Mouse (Mus musculus) neural tube, embryonic 15.5 days (tissue): ENCODE results near the gene Igsf3. TPM values are rescaled to one million over a fixed set of nuclear protein-coding genes. Genes with fewer than 3 reads are reported as not detected.

Experiments used
- ATAC-seq: fragments of 200-750 bp; cut with Nextera tagmentation; 2 replicates; pipeline ENCODE4 v1.8.0; 2017; ENCODE audit warnings: mild to moderate bottlenecking, moderate TSS enrichment, moderate library complexity; ENCODE audit not compliant: low FRiP score
- H3K27ac ChIP-seq: fragments of 300-500 bp; sonication (generic); replicated peaks from 2 replicates; pipeline ENCODE4 v1.5.1; 2015; ENCODE audit warnings: mild to moderate bottlenecking, inconsistent platforms
- H3K27me3 ChIP-seq: fragments of 300-500 bp; sonication (generic); replicated peaks from 2 replicates; pipeline ENCODE4 v1.6.1; 2015; ENCODE audit warnings: inconsistent platforms
- H3K36me3 ChIP-seq: fragments of 300-500 bp; sonication (generic); 2 replicates; pipeline ENCODE4 v1.6.1; 2015; ENCODE audit warnings: inconsistent platforms
- H3K4me1 ChIP-seq: fragments of 300-500 bp; sonication (generic); 2 replicates; pipeline ENCODE4 v1.6.1; 2015; ENCODE audit warnings: inconsistent platforms
- H3K4me2 ChIP-seq: fragments of 300-500 bp; sonication (generic); 2 replicates; pipeline ENCODE4 v1.6.1; 2015; ENCODE audit warnings: inconsistent platforms, mild to moderate bottlenecking, moderate library complexity
- H3K4me3 ChIP-seq: fragments of 300-500 bp; sonication (generic); replicated peaks from 2 replicates; pipeline ENCODE4 v1.5.1; 2015; ENCODE audit warnings: mild to moderate bottlenecking, inconsistent platforms
- H3K9ac ChIP-seq: fragments of 300-500 bp; sonication (generic); replicated peaks from 2 replicates; pipeline ENCODE4 v1.6.1; 2015; ENCODE audit warnings: mild to moderate bottlenecking, inconsistent platforms
- H3K9me3 ChIP-seq: fragments of 300-500 bp; sonication (generic); replicated peaks from 2 replicates; pipeline ENCODE4 v1.6.1; 2016; ENCODE audit warnings: inconsistent platforms
- WGBS: fragments of 180-500 bp; shearing (Covaris S2); methylation state at CpG from one replicate; pipeline ENCODE4 v1.1.7; 2015; ENCODE audit warnings: mixed read lengths; 5-methylcytosine and 5-hydroxymethylcytosine counted together
- polyA plus RNA-seq: library from polyadenylated mRNA; unstranded; fragments of >200 nt; fragmentation: Nextera tagmentation; extraction: Ambion mirVana; gene quantifications from 2 replicates; pipeline ENCODE4 v1.2.1, GENCODE M21; 2015

Gene Igsf3
- polyA plus RNA-seq, 1 experiment from 2014 or later: 89.7 TPM

GRCm38 (mm10) chr3:101430755-101431115 is 53.9 kb downstream of the Igsf3 start:
- Histone ChIP-seq H3K9ac (no peak overlapping the region), H3K4me3 (no peak overlapping the region), H3K27ac (no peak overlapping the region), H3K27me3 (no peaks in the 10 kb centered on the region), H3K36me3 (peaks cover 45% of the 10 kb centered on the region), H3K4me2 (no peak overlapping the region), H3K9me3 (no peaks in the 10 kb centered on the region), H3K4me1 (peaks cover under 1% of the 10 kb centered on the region; the same call in 1 of the 2 replicates)
- 81% methylated on average over 2 of the region's 2 CpGs for WGBS
- no peak for ATAC-seq

DNA sequence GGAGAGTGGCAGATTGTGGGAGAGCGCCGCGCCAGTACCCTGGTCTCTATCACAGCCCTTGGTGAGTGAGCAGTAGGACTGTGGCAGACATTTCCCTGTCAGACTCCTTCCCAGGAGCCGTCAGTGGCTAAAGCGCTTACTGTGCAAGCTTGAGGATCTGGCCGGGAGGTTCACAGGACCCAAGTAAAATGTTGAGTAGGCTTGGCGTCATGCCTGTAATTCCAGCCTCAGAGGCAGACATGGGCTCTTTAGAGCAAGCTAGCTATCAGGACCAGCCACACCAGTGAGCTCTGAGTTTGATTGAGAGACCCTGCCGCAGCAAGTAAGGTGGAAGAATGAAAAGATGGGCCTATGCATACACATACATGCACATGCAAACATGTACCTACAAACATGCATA is 58.8 kb downstream of the Igsf3 start:
- Histone ChIP-seq H3K9ac (no peak overlapping the region), H3K36me3 (peaks cover 56% of the 10 kb centered on the region), H3K27ac (no peak overlapping the region), H3K4me2 (no peak overlapping the region), H3K4me1 (peaks cover 6% of the 10 kb centered on the region; the same call in 1 of the 2 replicates), H3K27me3 (no peaks in the 10 kb centered on the region), H3K9me3 (no peaks in the 10 kb centered on the region), H3K4me3 (no peak overlapping the region)
- ATAC-seq: no peak
- 92% methylated on average over 8 of the region's 8 CpGs for WGBS

- peaks cover 6% of the 10 kb centered on the region; the same call in 1 of the 2 replicates for H3K4me1 ChIP-seq
- H3K27ac ChIP-seq: 0 out of 2 replicates have a peak overlapping the region, but pooled peaks have one; percentile 43
- peaks cover 57% of the 10 kb centered on the region for H3K36me3 ChIP-seq
- 75% methylated on average over 4 of the region's 4 CpGs for WGBS
- no peak overlapping the region for H3K9ac ChIP-seq
- no peak overlapping the region for H3K4me2 ChIP-seq
- ATAC-seq: no peak
- H3K27me3 ChIP-seq: no peaks in the 10 kb centered on the region
- no peaks in the 10 kb centered on the region for H3K9me3 ChIP-seq
- no peak overlapping the region for H3K4me3 ChIP-seq
These were observed 59.6 kb downstream of the Igsf3 start for GRCm38 (mm10) chr3:101436469-101436868.

DNA sequence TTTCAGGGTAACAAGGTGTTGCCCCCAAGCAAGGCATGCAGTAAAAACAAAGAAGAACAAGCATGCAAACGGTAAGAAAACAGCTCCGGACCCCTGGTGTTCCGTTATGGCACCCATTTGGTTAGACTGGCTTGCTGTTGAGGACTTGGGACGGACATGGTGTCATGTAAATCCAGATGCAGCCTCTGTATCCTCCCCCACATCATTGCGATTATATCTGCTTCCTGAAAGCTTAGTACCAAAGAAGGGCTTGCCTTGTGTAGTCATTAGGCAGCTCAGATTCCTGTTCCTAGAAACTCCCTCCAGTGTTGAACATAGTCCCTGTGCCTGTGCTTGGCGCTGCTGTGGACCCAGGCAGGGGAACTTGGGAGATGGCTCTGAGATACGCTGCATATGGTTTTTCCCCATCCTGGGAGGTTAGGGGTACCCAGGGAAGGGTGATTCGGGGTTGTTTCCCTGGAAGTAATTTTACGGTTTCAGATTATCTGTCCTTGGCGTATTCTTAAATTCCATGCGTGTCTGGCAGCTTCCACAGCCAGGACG is 60.2 kb downstream of the Igsf3 start:
- Histone ChIP-seq H3K4me2 (no peak overlapping the region), H3K9ac (no peak overlapping the region), H3K9me3 (no peaks in the 10 kb centered on the region), H3K36me3 (peaks cover 51% of the 10 kb centered on the region), H3K4me1 (peaks cover 6% of the 10 kb centered on the region; the same call in 1 of the 2 replicates), H3K27ac (0 out of 2 replicates have a peak overlapping the region, but pooled peaks have one; percentile 43), H3K4me3 (no peak overlapping the region), H3K27me3 (no peaks in the 10 kb centered on the region)
- ATAC-seq: 0 out of 2 replicates have a peak, but pooled peaks have one; percentile 40
- WGBS: 63% methylated on average over 12 of the region's 12 CpGs

DNA sequence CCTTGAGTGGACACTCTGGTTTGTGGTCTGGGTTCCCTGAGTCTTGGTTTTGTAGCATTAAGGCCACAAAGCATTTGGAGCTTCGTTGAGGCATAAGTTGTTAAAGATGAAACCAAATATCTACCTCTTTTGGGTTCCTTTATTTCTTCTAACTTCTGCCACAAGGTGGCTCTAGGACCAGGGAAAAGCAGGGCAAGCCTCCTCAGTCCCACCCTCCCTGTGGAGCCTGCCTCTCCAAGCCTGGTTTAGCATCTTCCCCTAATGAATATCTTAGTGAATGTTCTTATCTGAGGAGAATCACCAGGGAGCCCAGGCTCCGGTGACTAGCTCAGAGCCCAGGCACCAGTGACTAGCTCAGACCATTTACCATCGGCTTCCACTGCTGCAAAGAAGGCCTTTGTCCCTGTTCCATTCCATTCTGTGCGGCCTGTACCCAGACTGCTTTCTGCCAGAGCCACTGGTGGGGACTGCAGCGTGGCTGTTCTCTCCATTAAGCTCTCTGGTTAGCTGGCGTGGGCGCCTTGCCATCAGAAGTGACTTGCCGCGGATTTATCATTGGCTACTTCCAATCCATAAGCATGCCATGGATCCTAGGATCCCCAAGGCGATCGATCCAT is 66.5 kb downstream of the Igsf3 start:
- H3K4me1 ChIP-seq: peaks cover 21% of the 10 kb centered on the region
- 0 out of 2 replicates have a peak overlapping the region, but pooled peaks have one; percentile 2 for H3K9ac ChIP-seq
- H3K4me3 ChIP-seq: no peak overlapping the region
- peaks cover 27% of the 10 kb centered on the region for H3K36me3 ChIP-seq
- no peaks in the 10 kb centered on the region for H3K9me3 ChIP-seq
- no peaks in the 10 kb centered on the region for H3K27me3 ChIP-seq
- H3K27ac ChIP-seq: peak overlapping the region; percentile 56
- H3K4me2 ChIP-seq: no peak overlapping the region
- ATAC-seq: no peak; the same call in 1 of the 2 replicates
- WGBS: 73% methylated on average over 11 of the region's 11 CpGs

DNA sequence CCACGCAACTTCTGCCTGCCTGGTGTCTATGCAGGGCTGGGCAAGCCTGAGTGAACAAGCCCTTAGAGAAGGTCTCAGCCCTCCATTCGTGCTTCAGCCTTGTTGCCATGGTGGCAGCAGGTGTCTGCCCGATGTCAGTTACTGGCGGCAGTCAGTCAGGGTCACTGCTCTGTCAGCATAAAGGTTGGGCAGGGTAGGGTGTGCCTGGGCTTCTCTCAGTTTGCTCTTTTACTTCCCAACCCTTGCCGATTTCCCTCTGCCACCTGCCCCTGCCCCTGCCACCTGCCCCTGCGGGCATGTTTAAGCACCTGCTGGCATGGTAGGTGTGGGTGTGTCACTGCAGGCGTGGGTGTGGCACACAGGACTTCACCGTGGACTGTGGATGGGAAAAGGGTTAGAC is 67.6 kb downstream of the Igsf3 start:
- Histone ChIP-seq H3K27me3 (no peaks in the 10 kb centered on the region), H3K4me2 (no peak overlapping the region), H3K27ac (0 out of 2 replicates have a peak overlapping the region, but pooled peaks have one; percentile 2), H3K9me3 (no peaks in the 10 kb centered on the region), H3K36me3 (peaks cover 17% of the 10 kb centered on the region), H3K9ac (no peak overlapping the region), H3K4me1 (peaks cover 21% of the 10 kb centered on the region), H3K4me3 (no peak overlapping the region)
- WGBS: 81% methylated on average over 8 of the region's 8 CpGs
- no peak for ATAC-seq

GRCm38 (mm10) chr3:101447239-101447638 is 70.4 kb downstream of the Igsf3 start:
- Histone ChIP-seq H3K4me1 (peaks cover 24% of the 10 kb centered on the region), H3K4me2 (no peak overlapping the region), H3K27me3 (no peaks in the 10 kb centered on the region), H3K27ac (no peak overlapping the region), H3K36me3 (peaks cover 12% of the 10 kb centered on the region), H3K4me3 (no peak overlapping the region), H3K9me3 (no peaks in the 10 kb centered on the region), H3K9ac (no peak overlapping the region)
- ATAC-seq: no peak
- 80% methylated on average over 4 of the region's 4 CpGs for WGBS

- no peak overlapping the region for H3K27ac ChIP-seq
These were observed 71.9 kb downstream of the Igsf3 start for GRCm38 (mm10) chr3:101448765-101449164.

DNA sequence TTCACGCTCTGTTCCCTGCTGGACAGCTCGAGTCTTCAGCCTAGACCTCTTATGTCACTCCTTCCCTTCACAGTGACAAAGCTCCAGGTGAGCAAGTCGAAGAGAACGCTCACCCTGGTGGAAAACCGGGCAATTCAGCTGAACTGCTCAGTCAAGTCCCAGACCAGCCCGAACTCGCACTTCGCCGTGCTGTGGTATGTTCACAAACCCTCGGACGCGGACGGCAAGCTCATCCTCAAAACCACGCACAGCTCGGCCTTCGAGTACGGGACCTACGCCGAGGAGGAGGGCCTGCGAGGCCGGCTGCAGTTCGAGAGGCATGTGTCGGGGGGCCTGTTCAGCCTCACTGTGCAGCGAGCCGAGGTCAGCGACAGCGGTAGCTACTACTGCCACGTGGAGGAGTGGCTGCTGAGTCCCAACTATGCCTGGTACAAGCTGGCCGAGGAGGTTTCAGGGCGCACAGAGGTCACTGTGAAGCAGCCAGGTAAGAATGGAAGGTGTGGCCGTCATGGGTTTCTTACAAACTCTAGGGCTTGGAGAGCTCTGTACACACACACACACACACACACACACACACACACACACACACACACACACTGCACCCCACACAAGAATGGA is 74.0 kb downstream of the Igsf3 start:
- H3K27me3 ChIP-seq: no peaks in the 10 kb centered on the region
- no peaks in the 10 kb centered on the region for H3K9me3 ChIP-seq
- H3K4me2 ChIP-seq: no peak overlapping the region
- ATAC-seq: no peak
- 91% methylated on average over 31 of the region's 31 CpGs for WGBS
- H3K4me3 ChIP-seq: no peak overlapping the region
- peaks cover 48% of the 10 kb centered on the region for H3K36me3 ChIP-seq
- no peak overlapping the region for H3K27ac ChIP-seq
- H3K9ac ChIP-seq: no peak overlapping the region
- 0 out of 2 replicates have a peak, but pooled peaks cover 3% of the 10 kb centered on the region for H3K4me1 ChIP-seq

More at GRCm38 (mm10) chr3:101448765-101449164, 71.9 kb downstream of the Igsf3 start:
- Histone ChIP-seq H3K9ac (no peak overlapping the region), H3K27me3 (no peaks in the 10 kb centered on the region), H3K4me1 (peaks cover 12% of the 10 kb centered on the region), H3K4me3 (no peak overlapping the region), H3K4me2 (no peak overlapping the region), H3K36me3 (peaks cover 26% of the 10 kb centered on the region), H3K9me3 (no peaks in the 10 kb centered on the region)
- no peak for ATAC-seq
- 66% methylated on average over 3 of the region's 3 CpGs for WGBS

DNA sequence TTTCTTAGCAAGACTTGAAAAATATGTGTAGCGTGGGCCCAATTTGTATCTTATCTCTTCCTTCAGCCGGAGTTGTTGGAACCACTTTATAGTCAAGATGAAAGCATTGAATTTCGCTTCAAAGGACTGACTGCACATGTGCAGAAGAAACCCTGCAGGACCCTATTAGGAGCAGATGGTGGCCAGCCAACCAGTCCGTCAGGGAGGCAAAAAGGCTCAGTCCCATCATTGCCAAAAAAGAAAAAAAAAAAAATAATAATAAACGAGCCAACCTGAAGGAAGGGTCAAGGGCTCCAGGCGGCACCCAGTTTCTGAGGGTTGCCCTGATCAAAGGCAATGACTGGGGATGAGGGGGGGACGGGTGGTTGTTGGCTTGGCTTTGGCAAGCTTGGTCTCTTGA is 83.7 kb downstream of the Igsf3 start:
- no peak overlapping the region for H3K4me2 ChIP-seq
- peaks cover 22% of the 10 kb centered on the region for H3K4me1 ChIP-seq
- no peaks in the 10 kb centered on the region for H3K27me3 ChIP-seq
- H3K9ac ChIP-seq: 0 out of 2 replicates have a peak overlapping the region, but pooled peaks have one; percentile 10
- H3K9me3 ChIP-seq: no peaks in the 10 kb centered on the region; the same call in 1 of the 2 replicates
- peaks cover 43% of the 10 kb centered on the region for H3K36me3 ChIP-seq
- 83% methylated on average over 7 of the region's 7 CpGs for WGBS
- H3K4me3 ChIP-seq: no peak overlapping the region
- ATAC-seq: no peak
- no peak overlapping the region for H3K27ac ChIP-seq

DNA sequence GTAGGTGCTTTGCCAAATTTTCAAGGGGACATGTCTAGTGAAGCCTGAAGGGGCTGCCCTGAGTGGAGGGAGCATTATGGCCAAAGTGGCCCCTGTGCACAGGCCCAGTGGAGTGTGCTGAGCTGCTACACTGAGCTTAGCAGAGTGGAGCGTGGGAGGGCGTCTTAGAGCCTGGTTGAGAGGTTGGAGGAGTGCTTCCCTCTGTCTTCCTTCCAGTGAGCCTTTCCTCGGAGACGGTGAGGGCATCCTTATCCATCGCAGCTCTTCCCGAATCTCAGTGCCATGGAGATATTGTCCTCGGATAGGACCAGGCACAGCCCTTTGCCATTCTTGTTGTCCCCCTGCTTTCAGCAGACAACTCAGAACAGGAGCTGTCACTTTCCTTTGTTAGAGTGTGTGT is 84.2 kb downstream of the Igsf3 start:
- H3K27ac ChIP-seq: no peak overlapping the region

DNA sequence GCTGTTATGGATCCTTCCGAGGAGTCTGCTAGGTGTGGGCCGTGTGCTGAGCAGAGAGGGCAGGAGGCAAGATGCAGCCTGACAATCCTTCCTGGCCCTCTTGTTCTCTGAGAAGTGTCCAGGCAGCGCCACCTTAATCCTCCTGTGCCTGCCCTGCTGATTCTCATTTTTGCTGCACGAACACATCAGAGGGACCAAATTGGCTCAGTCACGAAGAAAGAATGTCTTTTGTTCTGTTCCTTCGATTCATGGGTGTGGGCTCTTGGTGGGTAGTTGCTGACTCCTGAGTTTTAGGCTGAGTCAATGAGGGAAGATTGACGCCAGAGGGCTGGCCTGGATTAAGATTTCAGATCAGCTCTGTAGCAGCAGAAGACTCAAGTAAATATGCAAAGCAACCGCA is 84.9 kb downstream of the Igsf3 start:
- Histone ChIP-seq H3K36me3 (peaks cover 31% of the 10 kb centered on the region), H3K4me1 (peaks cover 22% of the 10 kb centered on the region), H3K9ac (no peak overlapping the region), H3K4me2 (no peak overlapping the region), H3K27me3 (no peaks in the 10 kb centered on the region), H3K4me3 (no peak overlapping the region), H3K27ac (peak overlapping the region; percentile 60), H3K9me3 (no peaks in the 10 kb centered on the region; the same call in 1 of the 2 replicates)
- ATAC-seq: 0 out of 2 replicates have a peak, but pooled peaks have one; percentile 9
- WGBS: 24% methylated on average over 8 of the region's 8 CpGs

More for the DNA sequence above, 84.2 kb downstream of the Igsf3 start:
- Histone ChIP-seq H3K9me3 (no peaks in the 10 kb centered on the region; the same call in 1 of the 2 replicates), H3K4me3 (no peak overlapping the region), H3K36me3 (peaks cover 39% of the 10 kb centered on the region), H3K4me1 (peaks cover 22% of the 10 kb centered on the region), H3K27me3 (no peaks in the 10 kb centered on the region), H3K4me2 (no peak overlapping the region), H3K9ac (no peak overlapping the region)
- WGBS: 85% methylated on average over 7 of the region's 7 CpGs
- no peak for ATAC-seq
